Mouse (Mus musculus) hematopoietic stem cell, adult 5-6 weeks (primary cell): ENCODE data around the gene Asb1. TPM values are rescaled to one million over a fixed set of nuclear protein-coding genes. Genes with fewer than 3 reads are reported as not detected.
A peak's percentile ranks its signal among the peaks of the same experiment; 100 is the strongest.

Experiments used
- ATAC-seq, 2 experiments: fragments of 125-278 bp in 1 of 2; replicated peaks in 1 of 2; 2 replicates each; pipeline ENCODE4 v1.8.0; 2016 to 2017; ENCODE audit warnings: inconsistent platforms in 2 of 2, mild to moderate bottlenecking in 2 of 2, moderate number of reproducible peaks in 2 of 2, low read depth in 1 of 2, moderate TSS enrichment in 1 of 2; ENCODE audit not compliant: low FRiP score in 2 of 2, poor library complexity in 2 of 2, severe bottlenecking in 2 of 2, insufficient read depth in 1 of 2, low TSS enrichment in 1 of 2
- total RNA-seq: library from RNA; stranded (forward); fragments of 172-1452, 232-1000 nt; gene quantifications from 2 replicates; pipeline ENCODE4 v1.2.3, GENCODE M21; 2017

Asb1 gene
- total RNA-seq = 8.2 and 11.5 TPM in 2 replicates

- ATAC-seq = peak; percentile 92 to 94
Measured at GRCm38 (mm10) chr1:91540271-91540826, at the start of gene Asb1. Gene Asb1 (plus strand): TSS chr1:91540544.

GRCm38 (mm10) chr1:91492740-91493139 lies 47.6 kb upstream of the Asb1 start:
- no peak for ATAC-seq

- ATAC-seq = no peak
Measured at GRCm38 (mm10) chr1:91493938-91494337, 46.4 kb upstream of the Asb1 start.

GRCm38 (mm10) chr1:91494457-91495140 lies 45.7 kb upstream of the Asb1 start, which contains the start of gene Traf3ip1:
Gene Traf3ip1 (plus strand): TSS chr1:91494647.
- ATAC-seq = peak; percentile 86 to 90

GRCm38 (mm10) chr1:91495321-91495720 lies 45.0 kb upstream of the Asb1 start:
- ATAC-seq = no peak

GRCm38 (mm10) chr1:91498579-91498978 lies 41.8 kb upstream of the Asb1 start:
- ATAC-seq = no peak

- no peak for ATAC-seq
Measured at GRCm38 (mm10) chr1:91504615-91505014, 35.7 kb upstream of the Asb1 start.

- ATAC-seq = no peak
Measured at GRCm38 (mm10) chr1:91514916-91515315, 25.4 kb upstream of the Asb1 start.

- ATAC-seq = no peak
Measured at GRCm38 (mm10) chr1:91515642-91516041, 24.7 kb upstream of the Asb1 start.

GRCm38 (mm10) chr1:91523759-91524158 lies 16.6 kb upstream of the Asb1 start:
- peak; percentile 73 to 91; a peak in 3 of 4 replicates for ATAC-seq

GRCm38 (mm10) chr1:91525838-91526237 lies 14.5 kb upstream of the Asb1 start:
- ATAC-seq = no peak

GRCm38 (mm10) chr1:91530166-91530565 lies 10.2 kb upstream of the Asb1 start:
- ATAC-seq = no peak

- no peak for ATAC-seq
Measured at GRCm38 (mm10) chr1:91532243-91532642, 8.1 kb upstream of the Asb1 start.

GRCm38 (mm10) chr1:91532892-91533291 lies 7.5 kb upstream of the Asb1 start:
- ATAC-seq = no peak

- peak in 1 of 2 experiments; percentile 51; a peak in 1 of 4 replicates for ATAC-seq
Measured at GRCm38 (mm10) chr1:91533483-91533882, 6.9 kb upstream of the Asb1 start.

- ATAC-seq = no peak
Measured at GRCm38 (mm10) chr1:91533961-91534723, 6.2 kb upstream of the Asb1 start.

GRCm38 (mm10) chr1:91537786-91538569 lies 2.4 kb upstream of the Asb1 start:
- ATAC-seq = no peak

GRCm38 (mm10) chr1:91538570-91538929 lies 1.8 kb upstream of the Asb1 start:
- ATAC-seq = no peak
